Mouse (Mus musculus): ENCODE results near the gene Traf3ip2. TPM values are rescaled to one million over a fixed set of nuclear protein-coding genes. Genes with fewer than 3 reads are reported as not detected.

Gene Traf3ip2
- polyA plus RNA-seq, 1 experiment = 15.0 TPM

DNA sequence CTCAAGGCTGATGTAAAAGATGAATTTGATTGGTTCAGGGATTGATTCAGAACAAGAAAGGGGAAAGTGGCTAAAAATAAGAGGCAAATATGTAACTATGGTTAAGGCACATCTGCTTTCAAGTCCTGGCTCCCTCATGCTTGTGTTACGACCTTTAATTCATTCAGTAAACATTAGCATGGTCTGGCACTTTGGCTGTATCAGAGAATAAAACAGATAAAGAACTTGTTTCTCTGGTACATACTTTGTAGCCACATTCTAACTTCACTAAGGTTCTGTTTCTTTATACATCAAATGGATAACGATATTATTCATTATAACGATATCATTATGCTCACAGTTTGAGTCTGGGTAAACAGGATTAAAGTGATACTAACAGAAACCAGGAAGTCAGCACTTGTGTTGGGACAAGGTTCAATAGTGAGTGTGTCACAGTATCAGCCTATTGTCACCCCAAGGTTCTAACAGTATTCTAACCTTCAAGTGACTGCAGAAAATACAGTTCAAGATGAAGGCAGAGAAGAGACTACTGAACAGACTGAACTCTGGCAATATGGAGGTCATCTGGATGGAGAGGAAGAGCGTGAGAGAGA is 65.6 kb downstream of the Traf3ip2 start:
- H3K4me1 ChIP-seq (ENCODE audit: control insufficient read depth, insufficient read depth, low read length) = no peaks in the 10 kb centered on the region; the same call in 1 of the 2 replicates
- 85% methylated on average over 4 of the region's 4 CpGs for WGBS
- no peak overlapping the region for H3K27ac ChIP-seq (ENCODE audit: control insufficient read depth, insufficient read depth, low read depth, low read length, poor library complexity)
- TF ChIP-seq CTCF (IDR thresholded peaks at IDR 0.05; ENCODE audit: control insufficient read depth, insufficient read depth, low read length) = no peak
- TF ChIP-seq POLR2A (IDR thresholded peaks at IDR 0.05; ENCODE audit: borderline replicate concordance, control insufficient read depth, low read depth, low read length) = no peak
- H3K4me3 ChIP-seq (replicated peaks; ENCODE audit: control insufficient read depth, low read depth, low read length) = no peak overlapping the region

DNA sequence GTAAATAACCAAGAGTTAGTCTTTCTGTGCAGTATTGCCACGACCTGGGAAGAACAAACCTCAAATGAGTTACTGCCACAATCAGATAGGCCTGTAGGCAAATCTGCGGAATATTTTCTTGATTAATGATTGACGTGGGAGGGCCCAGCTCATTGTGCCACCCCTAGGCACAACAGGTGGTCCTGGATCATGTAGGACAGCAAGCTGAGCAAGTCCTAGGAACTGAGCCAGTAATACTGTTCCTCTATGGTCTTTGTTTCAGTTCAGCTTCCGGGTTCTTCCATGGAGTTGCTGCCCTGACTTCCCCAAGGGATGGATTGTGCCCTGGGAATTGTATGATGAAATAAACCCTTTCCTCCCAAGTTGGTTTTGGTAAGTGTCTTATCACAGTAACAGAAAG is 68.3 kb downstream of the Traf3ip2 start:
- WGBS = 85% methylated on average over 4 of the region's 4 CpGs
- TF ChIP-seq CTCF (IDR thresholded peaks at IDR 0.05; ENCODE audit: control insufficient read depth, insufficient read depth, low read length) (no peak), POLR2A (IDR thresholded peaks at IDR 0.05; ENCODE audit: borderline replicate concordance, control insufficient read depth, low read depth, low read length) (no peak)
- H3K4me1 ChIP-seq (ENCODE audit: control insufficient read depth, insufficient read depth, low read length) = no peaks in the 10 kb centered on the region; the same call in 1 of the 2 replicates
- H3K4me3 ChIP-seq (replicated peaks; ENCODE audit: control insufficient read depth, low read depth, low read length) = no peak overlapping the region
- no peak overlapping the region for H3K27ac ChIP-seq (ENCODE audit: control insufficient read depth, insufficient read depth, low read depth, low read length, poor library complexity)

DNA sequence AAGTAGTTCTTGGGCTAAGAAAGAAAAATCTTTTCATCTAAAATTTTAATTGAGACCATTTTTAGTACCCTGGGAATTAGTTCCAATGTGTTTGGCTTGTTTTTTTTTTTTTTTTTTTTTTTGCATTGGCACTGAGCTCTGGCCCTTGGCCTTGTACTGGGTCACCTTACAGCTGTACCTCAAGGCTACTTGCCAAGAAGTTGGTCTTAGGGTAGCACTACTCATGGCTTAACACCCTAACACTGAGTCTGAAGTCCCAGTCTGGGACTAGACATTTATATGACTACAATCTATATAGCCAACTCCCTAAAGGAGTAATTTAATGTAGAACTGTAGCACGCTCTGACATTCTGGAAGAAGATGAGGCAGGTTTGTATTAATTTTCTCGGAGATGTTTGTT is 69.8 kb downstream of the Traf3ip2 start:
- TF ChIP-seq CTCF (IDR thresholded peaks at IDR 0.05; ENCODE audit: control insufficient read depth, insufficient read depth, low read length) = no peak
- no peak for TF ChIP-seq POLR2A (IDR thresholded peaks at IDR 0.05; ENCODE audit: borderline replicate concordance, control insufficient read depth, low read depth, low read length)
- Histone ChIP-seq H3K4me1 (ENCODE audit: control insufficient read depth, insufficient read depth, low read length) (no peaks in the 10 kb centered on the region; the same call in 1 of the 2 replicates), H3K27ac (ENCODE audit: control insufficient read depth, insufficient read depth, low read depth, low read length, poor library complexity) (no peak overlapping the region), H3K4me3 (replicated peaks; ENCODE audit: control insufficient read depth, low read depth, low read length) (no peak overlapping the region)
- WGBS = 67% methylated on average over 2 of the region's 2 CpGs

DNA sequence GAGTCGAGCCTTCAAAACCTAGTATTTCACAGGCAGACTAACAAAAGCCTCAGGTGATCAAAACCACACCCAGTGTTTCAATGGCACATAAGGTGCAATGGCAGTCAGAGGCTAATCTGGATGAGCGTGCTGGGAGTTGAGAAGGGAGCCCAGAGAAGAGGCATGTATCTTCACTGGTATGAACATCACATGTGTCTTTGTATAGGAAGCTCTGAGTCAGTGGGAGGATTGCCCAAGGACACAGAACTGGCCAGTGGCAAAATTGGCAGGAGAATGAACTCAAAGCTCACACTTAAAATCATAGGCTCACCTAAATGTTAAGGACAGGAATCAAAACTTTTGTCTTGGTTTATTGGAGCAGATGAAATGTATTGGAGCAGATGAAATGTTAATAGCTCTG is 70.7 kb downstream of the Traf3ip2 start:
- Histone ChIP-seq H3K4me3 (replicated peaks; ENCODE audit: control insufficient read depth, low read depth, low read length) (no peak overlapping the region), H3K4me1 (ENCODE audit: control insufficient read depth, insufficient read depth, low read length) (no peaks in the 10 kb centered on the region; the same call in 1 of the 2 replicates), H3K27ac (ENCODE audit: control insufficient read depth, insufficient read depth, low read depth, low read length, poor library complexity) (no peak overlapping the region)
- TF ChIP-seq POLR2A (IDR thresholded peaks at IDR 0.05; ENCODE audit: borderline replicate concordance, control insufficient read depth, low read depth, low read length) = no peak
- TF ChIP-seq CTCF (IDR thresholded peaks at IDR 0.05; ENCODE audit: control insufficient read depth, insufficient read depth, low read length) = no peak
- WGBS = 82% methylated on average over 2 of the region's 2 CpGs

DNA sequence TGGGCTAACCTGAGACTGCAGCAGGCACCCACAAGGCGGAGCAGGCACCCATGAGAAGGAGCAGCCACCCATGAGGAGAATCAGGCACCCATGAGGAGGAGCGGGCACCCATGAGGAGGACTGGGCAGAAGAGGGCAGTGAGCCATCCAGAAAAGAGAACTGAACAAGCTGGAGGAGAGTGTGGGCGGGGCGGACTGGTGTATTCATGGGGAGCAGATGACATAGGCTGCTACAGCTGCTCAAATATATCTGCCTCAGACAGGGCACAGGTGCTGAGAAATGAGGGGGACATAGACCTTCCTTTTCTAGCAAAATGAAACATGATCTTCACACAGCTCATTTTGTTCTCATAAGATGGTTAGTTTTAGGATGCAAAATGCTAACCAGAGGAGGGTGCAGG is 74.1 kb downstream of the Traf3ip2 start:
- H3K4me3 ChIP-seq (replicated peaks; ENCODE audit: control insufficient read depth, low read depth, low read length) = no peak overlapping the region
- H3K4me1 ChIP-seq (ENCODE audit: control insufficient read depth, insufficient read depth, low read length) = no peaks in the 10 kb centered on the region; the same call in 1 of the 2 replicates
- WGBS = 45% methylated on average over 4 of the region's 4 CpGs
- no peak overlapping the region for H3K27ac ChIP-seq (ENCODE audit: control insufficient read depth, insufficient read depth, low read depth, low read length, poor library complexity)
- TF ChIP-seq CTCF (IDR thresholded peaks at IDR 0.05; ENCODE audit: control insufficient read depth, insufficient read depth, low read length) (peak; percentile 4; the same call in 1 of the 2 replicates), POLR2A (IDR thresholded peaks at IDR 0.05; ENCODE audit: borderline replicate concordance, control insufficient read depth, low read depth, low read length) (no peak)

DNA sequence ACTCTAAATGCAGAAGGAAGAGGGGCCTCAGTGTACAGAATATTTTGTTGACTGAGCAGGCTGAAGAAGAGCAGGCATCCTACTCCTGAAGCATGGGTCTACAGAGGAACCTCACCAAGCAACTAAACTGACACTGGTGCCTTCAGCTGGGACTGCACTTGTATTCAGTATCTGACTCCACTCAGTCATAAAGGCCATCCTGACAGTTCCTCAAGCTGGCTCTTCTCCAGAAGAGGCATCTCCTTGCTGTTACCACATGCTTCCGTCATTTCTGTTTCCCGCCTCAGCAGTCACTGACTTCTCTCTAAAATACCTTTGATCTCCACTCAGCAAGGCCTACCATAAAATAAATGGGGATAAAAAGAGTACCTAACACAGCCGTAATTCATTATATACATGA is 75.1 kb downstream of the Traf3ip2 start:
- H3K4me1 ChIP-seq (ENCODE audit: control insufficient read depth, insufficient read depth, low read length) = no peaks in the 10 kb centered on the region; the same call in 1 of the 2 replicates
- WGBS = 45% methylated on average over 3 of the region's 3 CpGs
- H3K27ac ChIP-seq (ENCODE audit: control insufficient read depth, insufficient read depth, low read depth, low read length, poor library complexity) = no peak overlapping the region
- H3K4me3 ChIP-seq (replicated peaks; ENCODE audit: control insufficient read depth, low read depth, low read length) = no peak overlapping the region
- TF ChIP-seq POLR2A (IDR thresholded peaks at IDR 0.05; ENCODE audit: borderline replicate concordance, control insufficient read depth, low read depth, low read length) = no peak
- TF ChIP-seq CTCF (IDR thresholded peaks at IDR 0.05; ENCODE audit: control insufficient read depth, insufficient read depth, low read length) = no peak

DNA sequence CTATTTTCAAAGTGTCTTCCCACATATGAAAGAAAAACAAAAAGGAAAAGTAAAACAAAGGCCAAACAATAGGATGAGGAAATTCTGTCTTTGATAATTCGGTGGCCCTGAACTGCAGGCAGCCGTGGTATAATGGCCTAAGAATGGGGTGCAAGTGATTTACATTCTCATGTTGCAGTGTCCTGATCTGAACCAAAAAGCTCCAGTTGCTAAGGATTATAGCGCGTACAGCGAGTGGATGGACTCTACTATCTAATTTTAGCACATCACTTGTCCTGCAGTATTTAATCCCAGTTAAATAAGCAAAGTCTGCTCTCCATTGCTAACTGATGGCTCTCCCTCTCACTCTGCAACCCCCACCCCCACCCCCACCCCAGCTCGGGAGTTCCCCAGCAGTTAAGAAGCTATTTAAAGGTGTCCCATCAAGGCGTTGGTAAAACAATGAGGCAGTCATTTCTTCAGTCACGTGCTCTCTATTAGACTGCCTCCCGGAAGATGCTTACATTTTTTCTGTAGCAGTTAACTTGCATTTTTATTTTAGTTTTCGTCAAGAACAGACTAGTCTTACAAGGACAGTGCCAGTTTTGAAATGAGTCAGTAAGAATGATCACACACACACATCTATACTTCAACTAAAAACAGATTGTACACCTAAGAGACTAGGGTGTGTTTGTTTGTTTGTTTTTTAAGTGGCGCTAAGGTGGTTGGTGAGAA is 78.8 kb downstream of the Traf3ip2 start:
- Histone ChIP-seq H3K4me1 (ENCODE audit: control insufficient read depth, insufficient read depth, low read length) (no peaks in the 10 kb centered on the region; the same call in 1 of the 2 replicates), H3K4me3 (replicated peaks; ENCODE audit: control insufficient read depth, low read depth, low read length) (no peak overlapping the region), H3K27ac (ENCODE audit: control insufficient read depth, insufficient read depth, low read depth, low read length, poor library complexity) (no peak overlapping the region)
- TF ChIP-seq POLR2A (IDR thresholded peaks at IDR 0.05; ENCODE audit: borderline replicate concordance, control insufficient read depth, low read depth, low read length) (no peak), CTCF (IDR thresholded peaks at IDR 0.05; ENCODE audit: control insufficient read depth, insufficient read depth, low read length) (no peak)
- 85% methylated on average over 11 of the region's 11 CpGs for WGBS

DNA sequence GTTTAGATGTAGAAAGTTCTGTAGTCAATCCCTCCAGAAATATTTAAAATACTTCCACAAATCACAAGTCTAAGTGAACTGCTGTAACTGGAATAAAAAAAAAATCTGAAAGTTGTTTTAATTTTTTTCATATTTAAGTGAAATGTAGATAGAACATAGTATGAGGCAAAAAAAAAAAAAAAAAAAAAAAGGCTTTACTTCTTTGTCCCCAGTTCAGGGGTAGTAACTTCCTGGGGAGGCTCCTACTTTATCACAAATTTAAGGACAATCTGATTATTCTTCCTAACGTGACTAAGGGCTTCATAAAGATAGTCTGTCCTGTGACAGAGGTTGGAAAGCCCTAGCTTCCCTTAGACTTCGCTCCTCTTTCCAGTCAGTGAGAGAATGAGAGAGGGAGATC is 79.4 kb downstream of the Traf3ip2 start:
- Histone ChIP-seq H3K4me3 (replicated peaks; ENCODE audit: control insufficient read depth, low read depth, low read length) (no peak overlapping the region), H3K27ac (ENCODE audit: control insufficient read depth, insufficient read depth, low read depth, low read length, poor library complexity) (no peak overlapping the region), H3K4me1 (ENCODE audit: control insufficient read depth, insufficient read depth, low read length) (no peaks in the 10 kb centered on the region; the same call in 1 of the 2 replicates)
- WGBS = 60% methylated on average over 2 of the region's 2 CpGs
- no peak for TF ChIP-seq POLR2A (IDR thresholded peaks at IDR 0.05; ENCODE audit: borderline replicate concordance, control insufficient read depth, low read depth, low read length)
- TF ChIP-seq CTCF (IDR thresholded peaks at IDR 0.05; ENCODE audit: control insufficient read depth, insufficient read depth, low read length) = no peak

Other genes with a start within 250 kb of the Traf3ip2 start
- gene Fyn, start 244.1 kb upstream of the Traf3ip2 start, polyA plus RNA-seq (2011; ENCODE audit: insufficient read depth, insufficient read length, low replicate concordance, missing spikeins) = 17.0 and 32.3 TPM in 2 replicates
- 5.6 and 6.0 TPM in 2 replicates for gene Rev3l, start 119.2 kb downstream of the Traf3ip2 start, polyA plus RNA-seq (2011; ENCODE audit: insufficient read depth, insufficient read length, low replicate concordance, missing spikeins)